Mouse (Mus musculus) limb, embryonic 10.5 days (tissue): ENCODE data around the gene Itga2b. TPM values are rescaled to one million over a fixed set of nuclear protein-coding genes. Genes with fewer than 3 reads are reported as not detected.
A peak's percentile ranks its signal among the peaks of the same experiment; 100 is the strongest.

ENCODE experiments used
- DNase-seq: peaks from one replicate; pipeline ENCODE4 v3.0.0-alpha.2; 2017; ENCODE audit warnings: low spot score
- H3K27ac ChIP-seq: fragments of 300-500 bp; sonication (generic); 2 replicates; pipeline ENCODE4 v1.5.1; 2016; ENCODE audit warnings: mild to moderate bottlenecking
- H3K27me3 ChIP-seq: fragments of 300-500 bp; sonication (generic); 2 replicates; pipeline ENCODE4 v1.6.1; 2016; ENCODE audit warnings: low read depth, mild to moderate bottlenecking; ENCODE audit not compliant: poor library complexity, severe bottlenecking
- H3K36me3 ChIP-seq: fragments of 300-500 bp; sonication (generic); 2 replicates; pipeline ENCODE4 v1.6.1; 2016; ENCODE audit warnings: mild to moderate bottlenecking, moderate library complexity
- H3K4me1 ChIP-seq: fragments of 300-500 bp; sonication (generic); 2 replicates; pipeline ENCODE4 v1.6.1; 2016
- H3K4me3 ChIP-seq: fragments of 300-500 bp; sonication (generic); 2 replicates; pipeline ENCODE4 v1.5.1; 2016; ENCODE audit warnings: mild to moderate bottlenecking, moderate library complexity
- H3K9me3 ChIP-seq: fragments of 300-500 bp; sonication (generic); replicated peaks from 2 replicates; pipeline ENCODE4 v1.6.1; 2016; ENCODE audit warnings: mild to moderate bottlenecking
- WGBS: fragments of 180-500 bp; shearing (Covaris S2); methylation state at CpG from one replicate; pipeline ENCODE4 v1.1.7; 2016; 5-methylcytosine and 5-hydroxymethylcytosine counted together
- polyA plus RNA-seq: library from polyadenylated mRNA; unstranded; fragments of >200 nt; fragmentation: Nextera tagmentation; extraction: Ambion mirVana; gene quantifications from 2 replicates; pipeline ENCODE4 v1.2.1, GENCODE M21; 2016

The Itga2b gene
- polyA plus RNA-seq, 1 experiment from 2014 or later, result 5.3 TPM

GRCm38 (mm10) chr11:102430121-102431017 lies 39.6 kb downstream of the Itga2b start, which contains the start of gene Grn:
Gene Grn, plus strand, starts transcription at chr11:102430315.
- peak; percentile 86 for DNase-seq
- under 1% methylated on average over 29 of the region's 29 CpGs for WGBS

GRCm38 (mm10) chr11:102429551-102429950 lies 40.4 kb downstream of the Itga2b start:
- peak overlapping the region; percentile 83 for H3K27ac ChIP-seq

More at GRCm38 (mm10) chr11:102430121-102431017, 39.6 kb downstream of the Itga2b start, which contains the start of gene Grn:
- peak within 1 kb of the TSS; percentile 73 for H3K4me3 ChIP-seq
- H3K36me3 ChIP-seq, result peaks cover 25% of the 10 kb centered on the region
- H3K27me3 ChIP-seq, result no peaks in the 10 kb centered on the region
- H3K9me3 ChIP-seq, result no peaks in the 10 kb centered on the region
- peaks cover 37% of the 10 kb centered on the region for H3K4me1 ChIP-seq
- peak within 1 kb of the TSS; percentile 83 for H3K27ac ChIP-seq

GRCm38 (mm10) chr11:102428981-102429540 lies 40.9 kb downstream of the Itga2b start:
- no peak overlapping the region for H3K27ac ChIP-seq
- H3K4me1 ChIP-seq, result peaks cover 37% of the 10 kb centered on the region
- H3K4me3 ChIP-seq, result peak overlapping the region; percentile 73; the same call in 1 of the 2 replicates
- H3K9me3 ChIP-seq, result no peaks in the 10 kb centered on the region
- H3K27me3 ChIP-seq, result no peaks in the 10 kb centered on the region
- 72% methylated on average over 8 of the region's 8 CpGs for WGBS
- peaks cover 12% of the 10 kb centered on the region for H3K36me3 ChIP-seq
- no peak for DNase-seq

More at GRCm38 (mm10) chr11:102429551-102429950, 40.4 kb downstream of the Itga2b start:
- Histone ChIP-seq H3K36me3 (peaks cover 17% of the 10 kb centered on the region), H3K4me1 (peaks cover 37% of the 10 kb centered on the region), H3K27me3 (no peaks in the 10 kb centered on the region), H3K9me3 (no peaks in the 10 kb centered on the region), H3K4me3 (peak overlapping the region; percentile 73)
- DNase-seq, result no peak
- WGBS, result 45% methylated on average over 3 of the region's 3 CpGs

- Histone ChIP-seq H3K9me3 (no peaks in the 10 kb centered on the region), H3K4me1 (peaks cover 17% of the 10 kb centered on the region), H3K4me3 (no peak overlapping the region), H3K27me3 (no peaks in the 10 kb centered on the region), H3K36me3 (no peaks in the 10 kb centered on the region), H3K27ac (no peak overlapping the region)
- WGBS, result 87% methylated on average over 8 of the region's 8 CpGs
- no peak for DNase-seq
These were observed 44.2 kb downstream of the Itga2b start for GRCm38 (mm10) chr11:102425555-102426316.

- peaks cover 9% of the 10 kb centered on the region for H3K4me1 ChIP-seq
- no peak overlapping the region for H3K27ac ChIP-seq
- no peak overlapping the region for H3K4me3 ChIP-seq
- WGBS, result 78% methylated on average over 6 of the region's 6 CpGs
- no peak for DNase-seq
- H3K36me3 ChIP-seq, result no peaks in the 10 kb centered on the region
- no peaks in the 10 kb centered on the region for H3K27me3 ChIP-seq
- H3K9me3 ChIP-seq, result no peaks in the 10 kb centered on the region
These were observed 45.3 kb downstream of the Itga2b start for GRCm38 (mm10) chr11:102424666-102425065.

- no peaks in the 10 kb centered on the region for H3K36me3 ChIP-seq
- H3K4me1 ChIP-seq, result no peaks in the 10 kb centered on the region
- 70% methylated on average over 8 of the region's 8 CpGs for WGBS
- H3K27ac ChIP-seq, result no peak overlapping the region
- H3K9me3 ChIP-seq, result no peaks in the 10 kb centered on the region
- no peak for DNase-seq
- no peak overlapping the region for H3K4me3 ChIP-seq
- H3K27me3 ChIP-seq, result no peaks in the 10 kb centered on the region
These were observed 48.4 kb downstream of the Itga2b start for GRCm38 (mm10) chr11:102421559-102421958.

GRCm38 (mm10) chr11:102418887-102419286 lies 51.0 kb downstream of the Itga2b start:
- no peaks in the 10 kb centered on the region for H3K4me1 ChIP-seq
- no peaks in the 10 kb centered on the region for H3K36me3 ChIP-seq
- no peak for DNase-seq

GRCm38 (mm10) chr11:102417160-102417559 lies 52.8 kb downstream of the Itga2b start:
- H3K27me3 ChIP-seq, result 0 out of 2 replicates have a peak, but pooled peaks cover 3% of the 10 kb centered on the region
- no peaks in the 10 kb centered on the region for H3K9me3 ChIP-seq
- H3K4me1 ChIP-seq, result no peaks in the 10 kb centered on the region
- no peaks in the 10 kb centered on the region for H3K36me3 ChIP-seq
- WGBS, result 90% methylated on average over 1 of the region's 1 CpGs
- H3K27ac ChIP-seq, result no peak overlapping the region
- no peak for DNase-seq
- H3K4me3 ChIP-seq, result no peak overlapping the region

More at GRCm38 (mm10) chr11:102418887-102419286, 51.0 kb downstream of the Itga2b start:
- H3K27ac ChIP-seq, result no peak overlapping the region
- no peak overlapping the region for H3K4me3 ChIP-seq
- H3K9me3 ChIP-seq, result no peaks in the 10 kb centered on the region
- H3K27me3 ChIP-seq, result no peaks in the 10 kb centered on the region

GRCm38 (mm10) chr11:102415034-102415802 lies 54.7 kb downstream of the Itga2b start:
- Histone ChIP-seq H3K36me3 (no peaks in the 10 kb centered on the region), H3K27me3 (0 out of 2 replicates have a peak, but pooled peaks cover 3% of the 10 kb centered on the region), H3K4me1 (peaks cover 4% of the 10 kb centered on the region; the same call in 1 of the 2 replicates), H3K9me3 (no peaks in the 10 kb centered on the region), H3K4me3 (no peak overlapping the region), H3K27ac (no peak overlapping the region)
- DNase-seq, result no peak
- WGBS, result 75% methylated on average over 10 of the region's 10 CpGs

- 86% methylated on average over 8 of the region's 8 CpGs for WGBS
- Histone ChIP-seq H3K27me3 (0 out of 2 replicates have a peak, but pooled peaks cover 3% of the 10 kb centered on the region), H3K36me3 (no peaks in the 10 kb centered on the region)
These were observed 56.9 kb downstream of the Itga2b start for GRCm38 (mm10) chr11:102413059-102413458.

GRCm38 (mm10) chr11:102411704-102412103 lies 58.2 kb downstream of the Itga2b start:
- peaks cover 28% of the 10 kb centered on the region for H3K4me1 ChIP-seq
- no peaks in the 10 kb centered on the region; the same call in 1 of the 2 replicates for H3K36me3 ChIP-seq
- H3K27ac ChIP-seq, result no peak overlapping the region
- 8% methylated on average over 11 of the region's 11 CpGs for WGBS
- peak; percentile 89 for DNase-seq
- H3K4me3 ChIP-seq, result no peak overlapping the region
- 0 out of 2 replicates have a peak, but pooled peaks cover 3% of the 10 kb centered on the region for H3K27me3 ChIP-seq
- no peaks in the 10 kb centered on the region for H3K9me3 ChIP-seq

More at GRCm38 (mm10) chr11:102413059-102413458, 56.9 kb downstream of the Itga2b start:
- Histone ChIP-seq H3K9me3 (no peaks in the 10 kb centered on the region), H3K4me3 (no peak overlapping the region), H3K27ac (no peak overlapping the region), H3K4me1 (peaks cover 16% of the 10 kb centered on the region)
- DNase-seq, result no peak

GRCm38 (mm10) chr11:102411061-102411460 lies 58.9 kb downstream of the Itga2b start:
- no peak overlapping the region for H3K4me3 ChIP-seq
- H3K36me3 ChIP-seq, result no peaks in the 10 kb centered on the region; the same call in 1 of the 2 replicates
- no peak overlapping the region for H3K27ac ChIP-seq
- no peaks in the 10 kb centered on the region for H3K9me3 ChIP-seq
- 0 out of 2 replicates have a peak, but pooled peaks cover 3% of the 10 kb centered on the region for H3K27me3 ChIP-seq
- DNase-seq, result no peak
- peaks cover 35% of the 10 kb centered on the region for H3K4me1 ChIP-seq
- 88% methylated on average over 3 of the region's 3 CpGs for WGBS
